In genomic region chr4:142996406-142996805, GRCm38 (mm10) we compare ENCODE assay signal across 19 mouse cellular contexts.
A peak's percentile ranks its signal among the peaks of the same experiment; 100 is the strongest.
DNase-seq lines count a peak whose midpoint lies in the region; ATAC-seq and TF ChIP-seq lines count a peak whose summit lies in the region.
"Had no signal": no experiment of that assay in that cellular context is flagged by ENCODE, and none has a peak within 500 bp of the region (broad histone marks: within the 10 kb centered on the region; RNA-seq: fewer than 3 reads in every experiment).

No protein-coding gene starts in this region.

- no peaks in the 10 kb centered on the region for H3K9me3 ChIP-seq in hindbrain, postnatal 0 days (ENCODE audit: low read length)
- H3K9me3 ChIP-seq in hindbrain, embryonic 10.5 days = no peaks in the 10 kb centered on the region
- H3K9me3 ChIP-seq in lung, embryonic 14.5 days (ENCODE audit: low read depth, low read length) = no peaks in the 10 kb centered on the region
- H3K9me3 ChIP-seq: heart, embryonic 10.5 days; liver, embryonic 12.5 days; lung, embryonic 15.5 days; stomach, embryonic 15.5 days had no signal

- no peak overlapping the region for H3K4me3 ChIP-seq in cerebellum, adult 2 months (replicated peaks; ENCODE audit: insufficient read depth, low read depth, low read length)
- H3K4me3 ChIP-seq in hindbrain, postnatal 0 days (ENCODE audit: low read length) = no peak overlapping the region
- no peak overlapping the region for H3K4me3 ChIP-seq in hindbrain, embryonic 10.5 days
- H3K4me3 ChIP-seq in lung, embryonic 14.5 days (ENCODE audit: low read depth, low read length) = no peak overlapping the region
- no peak overlapping the region for H3K4me3 ChIP-seq in cortical plate, adult 2 months (ENCODE audit: insufficient read depth, low read length)
- H3K4me3 ChIP-seq: heart, embryonic 10.5 days; liver, embryonic 12.5 days; lung, embryonic 15.5 days; stomach, embryonic 15.5 days had no signal

- H3K27me3 ChIP-seq in cerebellum, adult 2 months (ENCODE audit: control insufficient read depth, insufficient read depth, low read length) = no peaks in the 10 kb centered on the region
- no peaks in the 10 kb centered on the region for H3K27me3 ChIP-seq in hindbrain, postnatal 0 days (ENCODE audit: insufficient read depth, low read length)
- H3K27me3 ChIP-seq in hindbrain, embryonic 10.5 days (ENCODE audit: insufficient read depth, poor library complexity, severe bottlenecking) = no peaks in the 10 kb centered on the region
- H3K27me3 ChIP-seq in lung, embryonic 14.5 days (ENCODE audit: insufficient read depth, low read length) = no peaks in the 10 kb centered on the region
- H3K27me3 ChIP-seq: liver, embryonic 12.5 days; lung, embryonic 15.5 days; stomach, embryonic 15.5 days had no signal

- DNase-seq in cerebellum, adult 2 months = peak in 1 of 2 experiments; percentile 36
- no peak for DNase-seq in cerebellum, postnatal 4 days (ENCODE audit: low spot score in 2 of 2)
- no peak for DNase-seq in hindbrain, postnatal 0 days (ENCODE audit: low spot score)
- DNase-seq in hindbrain, embryonic 10.5 days (ENCODE audit: low spot score) = no peak
- no peak for DNase-seq in lung, embryonic 14.5 days
- no peak for DNase-seq in lung, postnatal 25 days (ENCODE audit: low spot score)
- DNase-seq in frontal cortex, postnatal 10 days (ENCODE audit: low spot score in 2 of 2) = no peak
- DNase-seq: adrenal gland, adult 8-10 months; kidney, adult 18-20 months; kidney, postnatal 4 days; thymus, adult 18-20 months; thymus, postnatal 36 days had no signal

- no peak overlapping the region for H3K27ac ChIP-seq in cerebellum, adult 2 months (ENCODE audit: insufficient read depth, low read length)
- H3K27ac ChIP-seq in hindbrain, postnatal 0 days = no peak overlapping the region
- H3K27ac ChIP-seq in hindbrain, embryonic 10.5 days = no peak overlapping the region
- H3K27ac ChIP-seq in lung, embryonic 14.5 days (ENCODE audit: low read depth) = no peak overlapping the region
- no peak overlapping the region for H3K27ac ChIP-seq in cortical plate, adult 2 months (ENCODE audit: insufficient read depth, low read length)
- H3K27ac ChIP-seq: heart, embryonic 10.5 days; liver, embryonic 12.5 days; lung, embryonic 15.5 days; macrophage; stomach, embryonic 15.5 days had no signal

- H3K4me2 ChIP-seq in hindbrain, postnatal 0 days (ENCODE audit: low read depth, low read length) = no peak overlapping the region
- H3K4me2 ChIP-seq in lung, embryonic 14.5 days = no peak overlapping the region
- H3K4me2 ChIP-seq: liver, embryonic 12.5 days; lung, embryonic 15.5 days; stomach, embryonic 15.5 days had no signal

- TF ChIP-seq POLR2A in cerebellum, adult 2 months (IDR thresholded peaks at IDR 0.05; ENCODE audit: borderline replicate concordance, insufficient read depth, low read length) = no peak
- no peak for TF ChIP-seq POLR2A in cortical plate, adult 2 months (IDR thresholded peaks at IDR 0.05; ENCODE audit: extremely low read depth, insufficient read depth, low read length)

- TF ChIP-seq CTCF in cerebellum, adult 2 months (IDR thresholded peaks at IDR 0.05; ENCODE audit: borderline replicate concordance, insufficient read depth, low read depth, low read length) = peak; percentile 35; the same call in 1 of the 2 replicates
- TF ChIP-seq CTCF in hindbrain, postnatal 0 days (IDR thresholded peaks at IDR 0.05; ENCODE audit: low read depth) = peak; percentile 32; the same call in 1 of the 2 replicates
- TF ChIP-seq CTCF in lung, embryonic 14.5 days (IDR thresholded peaks at IDR 0.05; ENCODE audit: low read depth) = 0 out of 2 replicates have a peak, but pooled peaks have one; percentile 9
- 0 out of 2 replicates have a peak, but pooled peaks have one; percentile 20 for TF ChIP-seq CTCF in cortical plate, adult 2 months (IDR thresholded peaks at IDR 0.05; ENCODE audit: extremely low read depth, insufficient read depth, low read length)

- H3K36me3 ChIP-seq in hindbrain, postnatal 0 days (ENCODE audit: insufficient read depth, low read length) = no peaks in the 10 kb centered on the region
- H3K36me3 ChIP-seq in hindbrain, embryonic 10.5 days = no peaks in the 10 kb centered on the region
- H3K36me3 ChIP-seq in lung, embryonic 14.5 days (ENCODE audit: insufficient read depth) = no peaks in the 10 kb centered on the region
- H3K36me3 ChIP-seq: heart, embryonic 10.5 days; liver, embryonic 12.5 days; lung, embryonic 15.5 days; stomach, embryonic 15.5 days had no signal

- ATAC-seq in hindbrain, postnatal 0 days = no peak
- ATAC-seq in lung, embryonic 14.5 days (ENCODE audit: insufficient read depth) = no peak
- ATAC-seq: activated CD4-positive, CD25-positive, alpha-beta regulatory T cell, adult 4 months; liver, embryonic 12.5 days had no signal

- no peak overlapping the region for H3K9ac ChIP-seq in hindbrain, postnatal 0 days (replicated peaks; ENCODE audit: low read length)
- no peak overlapping the region for H3K9ac ChIP-seq in lung, embryonic 14.5 days
- H3K9ac ChIP-seq: liver, embryonic 12.5 days; lung, embryonic 15.5 days; stomach, embryonic 15.5 days had no signal

- WGBS in cerebellum, adult 2 months = 22% methylated on average over 4 of the region's 4 CpGs
- WGBS in hindbrain, postnatal 0 days = 62% methylated on average over 4 of the region's 4 CpGs
- WGBS in hindbrain, embryonic 10.5 days = 68% methylated on average over 4 of the region's 4 CpGs
- WGBS in lung, embryonic 14.5 days = 57% methylated on average over 4 of the region's 4 CpGs

- H3K4me1 ChIP-seq in cerebellum, adult 2 months (ENCODE audit: control insufficient read depth, insufficient read depth, low read length) = peaks cover 10% of the 10 kb centered on the region; the same call in 1 of the 2 replicates
- no peaks in the 10 kb centered on the region for H3K4me1 ChIP-seq in hindbrain, postnatal 0 days (ENCODE audit: insufficient read depth, low read length)
- H3K4me1 ChIP-seq in hindbrain, embryonic 10.5 days (replicated peaks) = 0 out of 2 replicates have a peak, but pooled peaks cover 1% of the 10 kb centered on the region
- H3K4me1 ChIP-seq in lung, embryonic 14.5 days (ENCODE audit: insufficient read depth) = no peaks in the 10 kb centered on the region
- H3K4me1 ChIP-seq in cortical plate, adult 2 months (ENCODE audit: control insufficient read depth, insufficient read depth, low read length) = no peaks in the 10 kb centered on the region
- H3K4me1 ChIP-seq: heart, embryonic 10.5 days; liver, embryonic 12.5 days; lung, embryonic 15.5 days; stomach, embryonic 15.5 days had no signal
